Mouse (Mus musculus) midbrain, embryonic 15.5 days (tissue): Measurements from ENCODE around the gene Aspn. TPM values are rescaled to one million over a fixed set of nuclear protein-coding genes. Genes with fewer than 3 reads are reported as not detected.

Source experiments
- ATAC-seq: fragments of 200-750 bp; cut with Nextera tagmentation; replicated peaks from 2 replicates; pipeline ENCODE4 v1.8.0; 2017; ENCODE audit warnings: moderate TSS enrichment
- H3K27ac ChIP-seq: fragments of 300-500 bp; sonication (generic); 2 replicates; pipeline ENCODE4 v1.5.1; 2015; ENCODE audit warnings: mild to moderate bottlenecking, inconsistent platforms
- H3K27me3 ChIP-seq: fragments of 300-500 bp; sonication (generic); replicated peaks from 2 replicates; pipeline ENCODE4 v1.6.1; 2015; ENCODE audit warnings: inconsistent platforms
- H3K36me3 ChIP-seq: fragments of 300-500 bp; sonication (generic); replicated peaks from 2 replicates; pipeline ENCODE4 v1.6.1; 2015; ENCODE audit warnings: inconsistent platforms
- H3K4me1 ChIP-seq: fragments of 300-500 bp; sonication (generic); 2 replicates; pipeline ENCODE4 v1.6.1; 2015; ENCODE audit warnings: inconsistent platforms
- H3K4me2 ChIP-seq: fragments of 300-500 bp; sonication (generic); 2 replicates; pipeline ENCODE4 v1.6.1; 2015; ENCODE audit warnings: inconsistent platforms, mild to moderate bottlenecking, moderate library complexity
- H3K4me3 ChIP-seq: fragments of 300-500 bp; sonication (generic); 2 replicates; pipeline ENCODE4 v1.5.1; 2015; ENCODE audit warnings: mild to moderate bottlenecking, inconsistent platforms
- H3K9ac ChIP-seq: fragments of 300-500 bp; sonication (generic); 2 replicates; pipeline ENCODE4 v1.6.1; 2015; ENCODE audit warnings: mild to moderate bottlenecking, inconsistent platforms
- H3K9me3 ChIP-seq: fragments of 300-500 bp; sonication (generic); 2 replicates; pipeline ENCODE4 v1.6.1; 2016; ENCODE audit warnings: inconsistent platforms
- WGBS: fragments of 180-500 bp; shearing (Covaris S2); methylation state at CpG from one replicate; pipeline ENCODE4 v1.1.7; 2015; ENCODE audit warnings: mixed read lengths; 5-methylcytosine and 5-hydroxymethylcytosine counted together
- polyA plus RNA-seq: library from polyadenylated mRNA; unstranded; fragments of >200 nt; fragmentation: Nextera tagmentation; extraction: Ambion mirVana; gene quantifications from 2 replicates; pipeline ENCODE4 v1.2.1, GENCODE M21; 2015

The Aspn gene
- polyA plus RNA-seq, 1 experiment from 2014 or later = 0.90 TPM

- Histone ChIP-seq H3K9me3 (no peaks in the 10 kb centered on the region), H3K4me1 (no peaks in the 10 kb centered on the region), H3K9ac (no peak overlapping the region), H3K4me2 (no peak overlapping the region), H3K27ac (no peak overlapping the region), H3K27me3 (no peaks in the 10 kb centered on the region), H3K36me3 (no peaks in the 10 kb centered on the region), H3K4me3 (no peak overlapping the region)
- ATAC-seq = no peak
- 80% methylated on average over 5 of the region's 5 CpGs for WGBS
These were observed 10.3 kb downstream of the Aspn start for GRCm38 (mm10) chr13:49554519-49554918.

- WGBS = 97% methylated on average over 1 of the region's 1 CpGs
These were observed 12.0 kb downstream of the Aspn start for GRCm38 (mm10) chr13:49556203-49556602.

GRCm38 (mm10) chr13:49556924-49557323 lies 12.7 kb downstream of the Aspn start:
- WGBS = 85% methylated on average over 1 of the region's 1 CpGs
- Histone ChIP-seq H3K4me1 (no peaks in the 10 kb centered on the region), H3K9me3 (no peaks in the 10 kb centered on the region), H3K9ac (no peak overlapping the region), H3K27ac (no peak overlapping the region), H3K4me3 (no peak overlapping the region), H3K27me3 (no peaks in the 10 kb centered on the region), H3K4me2 (no peak overlapping the region), H3K36me3 (no peaks in the 10 kb centered on the region)
- no peak for ATAC-seq

More at GRCm38 (mm10) chr13:49556203-49556602, 12.0 kb downstream of the Aspn start:
- Histone ChIP-seq H3K4me1 (no peaks in the 10 kb centered on the region), H3K4me2 (no peak overlapping the region), H3K9ac (no peak overlapping the region), H3K27ac (no peak overlapping the region), H3K27me3 (no peaks in the 10 kb centered on the region), H3K36me3 (no peaks in the 10 kb centered on the region), H3K9me3 (no peaks in the 10 kb centered on the region), H3K4me3 (no peak overlapping the region)
- no peak for ATAC-seq

GRCm38 (mm10) chr13:49559185-49559584 lies 14.9 kb downstream of the Aspn start:
- Histone ChIP-seq H3K4me2 (no peak overlapping the region), H3K9ac (no peak overlapping the region), H3K4me3 (no peak overlapping the region), H3K9me3 (no peaks in the 10 kb centered on the region), H3K4me1 (no peaks in the 10 kb centered on the region), H3K27me3 (no peaks in the 10 kb centered on the region), H3K27ac (no peak overlapping the region), H3K36me3 (no peaks in the 10 kb centered on the region)
- WGBS = 34% methylated on average over 2 of the region's 2 CpGs
- no peak for ATAC-seq

- no peak overlapping the region for H3K4me3 ChIP-seq
- H3K9ac ChIP-seq = no peak overlapping the region
- no peaks in the 10 kb centered on the region for H3K4me1 ChIP-seq
- H3K27ac ChIP-seq = no peak overlapping the region
- ATAC-seq = no peak
- no peak overlapping the region for H3K4me2 ChIP-seq
- H3K36me3 ChIP-seq = no peaks in the 10 kb centered on the region
- no peaks in the 10 kb centered on the region for H3K9me3 ChIP-seq
- 59% methylated on average over 2 of the region's 2 CpGs for WGBS
- no peaks in the 10 kb centered on the region for H3K27me3 ChIP-seq
These were observed 16.6 kb downstream of the Aspn start for GRCm38 (mm10) chr13:49560886-49561285.

- Histone ChIP-seq H3K4me1 (no peaks in the 10 kb centered on the region), H3K27me3 (no peaks in the 10 kb centered on the region), H3K27ac (no peak overlapping the region), H3K4me2 (no peak overlapping the region), H3K9ac (no peak overlapping the region), H3K9me3 (no peaks in the 10 kb centered on the region), H3K36me3 (no peaks in the 10 kb centered on the region), H3K4me3 (no peak overlapping the region)
- no peak for ATAC-seq
- 83% methylated on average over 1 of the region's 1 CpGs for WGBS
These were observed 20.1 kb downstream of the Aspn start for GRCm38 (mm10) chr13:49564347-49564746.

- ATAC-seq = no peak
- no peak overlapping the region for H3K9ac ChIP-seq
- no peak overlapping the region for H3K4me2 ChIP-seq
- WGBS = 76% methylated on average over 3 of the region's 3 CpGs
- no peaks in the 10 kb centered on the region for H3K4me1 ChIP-seq
- H3K9me3 ChIP-seq = no peaks in the 10 kb centered on the region
- H3K36me3 ChIP-seq = no peaks in the 10 kb centered on the region
- no peak overlapping the region for H3K27ac ChIP-seq
- no peaks in the 10 kb centered on the region for H3K27me3 ChIP-seq
- no peak overlapping the region for H3K4me3 ChIP-seq
These were observed 26.1 kb downstream of the Aspn start for GRCm38 (mm10) chr13:49570371-49570770.

GRCm38 (mm10) chr13:49571418-49571817 lies 27.2 kb downstream of the Aspn start:
- H3K9ac ChIP-seq = no peak overlapping the region
- H3K4me1 ChIP-seq = no peaks in the 10 kb centered on the region
- ATAC-seq = no peak
- 91% methylated on average over 2 of the region's 2 CpGs for WGBS
- H3K4me2 ChIP-seq = no peak overlapping the region
- H3K27ac ChIP-seq = no peak overlapping the region
- H3K9me3 ChIP-seq = no peaks in the 10 kb centered on the region
- H3K36me3 ChIP-seq = no peaks in the 10 kb centered on the region
- no peaks in the 10 kb centered on the region for H3K27me3 ChIP-seq
- no peak overlapping the region for H3K4me3 ChIP-seq

- H3K9me3 ChIP-seq = no peaks in the 10 kb centered on the region
- H3K27me3 ChIP-seq = no peaks in the 10 kb centered on the region
- H3K9ac ChIP-seq = no peak within 1 kb of the TSS
- H3K27ac ChIP-seq = no peak within 1 kb of the TSS
- no peaks in the 10 kb centered on the region for H3K4me1 ChIP-seq
- no peaks in the 10 kb centered on the region for H3K36me3 ChIP-seq
- 86% methylated on average over 8 of the region's 8 CpGs for WGBS
- H3K4me2 ChIP-seq = no peak within 1 kb of the TSS
- ATAC-seq = no peak
- no peak within 1 kb of the TSS for H3K4me3 ChIP-seq
These were observed 37.6 kb downstream of the Aspn start, which contains the start of gene Omd for GRCm38 (mm10) chr13:49581541-49582530. TSS of gene Omd (plus strand) at chr13:49582462.

GRCm38 (mm10) chr13:49583859-49584258 lies 39.6 kb downstream of the Aspn start:
- no peak overlapping the region for H3K9ac ChIP-seq
- H3K4me1 ChIP-seq = no peaks in the 10 kb centered on the region
- H3K4me2 ChIP-seq = no peak overlapping the region
- H3K9me3 ChIP-seq = no peaks in the 10 kb centered on the region
- no peaks in the 10 kb centered on the region for H3K27me3 ChIP-seq
- no peak overlapping the region for H3K27ac ChIP-seq
- no peaks in the 10 kb centered on the region for H3K36me3 ChIP-seq
- no peak for ATAC-seq
- no peak overlapping the region for H3K4me3 ChIP-seq

- H3K27me3 ChIP-seq = no peaks in the 10 kb centered on the region
- 81% methylated on average over 8 of the region's 8 CpGs for WGBS
- no peaks in the 10 kb centered on the region for H3K9me3 ChIP-seq
- no peak overlapping the region for H3K27ac ChIP-seq
- H3K36me3 ChIP-seq = no peaks in the 10 kb centered on the region
- no peak overlapping the region for H3K4me2 ChIP-seq
- no peak overlapping the region for H3K4me3 ChIP-seq
- no peak for ATAC-seq
- no peak overlapping the region for H3K9ac ChIP-seq
- H3K4me1 ChIP-seq = no peaks in the 10 kb centered on the region
These were observed 40.2 kb downstream of the Aspn start for GRCm38 (mm10) chr13:49584307-49585005.

- no peak overlapping the region for H3K4me3 ChIP-seq
- H3K9me3 ChIP-seq = no peaks in the 10 kb centered on the region
These were observed 41.8 kb downstream of the Aspn start for GRCm38 (mm10) chr13:49586062-49586461.

More at GRCm38 (mm10) chr13:49586062-49586461, 41.8 kb downstream of the Aspn start:
- Histone ChIP-seq H3K36me3 (no peaks in the 10 kb centered on the region), H3K4me1 (no peaks in the 10 kb centered on the region), H3K27ac (no peak overlapping the region), H3K4me2 (no peak overlapping the region), H3K9ac (no peak overlapping the region), H3K27me3 (no peaks in the 10 kb centered on the region)
- no peak for ATAC-seq
- WGBS = 95% methylated on average over 6 of the region's 6 CpGs
